In genomic region chr3:153658051-153658777, GRCm38 (mm10) we compare ENCODE assay signal across 8 mouse cellular contexts.
DNase-seq lines count a peak whose midpoint lies in the region; ATAC-seq and TF ChIP-seq lines count a peak whose summit lies in the region.

No protein-coding gene starts in this region.

- no peak for DNase-seq in midbrain, embryonic 11.5 days (ENCODE audit: low spot score, missing footprints)
- peak; percentile 67 for DNase-seq in brain, embryonic 14.5 days (ENCODE audit: low read depth)
- DNase-seq in kidney, adult 8-10 months: peak; percentile 48 to 70
- DNase-seq in right cerebral cortex, postnatal 25 days: peak; percentile 48
- DNase-seq in MN1 (ENCODE audit: low spot score): no peak

- no peak overlapping the region for H3K4me3 ChIP-seq in midbrain, embryonic 11.5 days (ENCODE audit: low read depth, low read length)
- H3K4me3 ChIP-seq in midbrain, embryonic 13.5 days (replicated peaks): no peak overlapping the region
- no peak overlapping the region for H3K4me3 ChIP-seq in liver, embryonic 16.5 days (ENCODE audit: low read depth, low read length)

- H3K36me3 ChIP-seq in midbrain, embryonic 11.5 days (ENCODE audit: control insufficient read depth, insufficient read depth, low read length): no peaks in the 10 kb centered on the region
- H3K36me3 ChIP-seq in midbrain, embryonic 13.5 days: no peaks in the 10 kb centered on the region
- H3K36me3 ChIP-seq in liver, embryonic 16.5 days (ENCODE audit: control insufficient read depth, insufficient read depth): no peaks in the 10 kb centered on the region

- H3K9me3 ChIP-seq in midbrain, embryonic 11.5 days (ENCODE audit: control insufficient read depth, low read length): no peaks in the 10 kb centered on the region
- no peaks in the 10 kb centered on the region for H3K9me3 ChIP-seq in midbrain, embryonic 13.5 days
- H3K9me3 ChIP-seq in liver, embryonic 16.5 days (replicated peaks; ENCODE audit: control insufficient read depth, low read length): no peaks in the 10 kb centered on the region

- 79% methylated on average over 22 of the region's 22 CpGs for WGBS in midbrain, embryonic 11.5 days
- WGBS in midbrain, embryonic 13.5 days: 72% methylated on average over 22 of the region's 22 CpGs
- WGBS in liver, embryonic 16.5 days (ENCODE audit: insufficient replicate concordance): 64% methylated on average over 22 of the region's 22 CpGs

- H3K27ac ChIP-seq in midbrain, embryonic 11.5 days (ENCODE audit: low read depth, low read length): no peak overlapping the region
- no peak overlapping the region for H3K27ac ChIP-seq in midbrain, embryonic 13.5 days
- no peak overlapping the region for H3K27ac ChIP-seq in liver, embryonic 16.5 days (ENCODE audit: low read length)

- ATAC-seq in midbrain, embryonic 11.5 days (ENCODE audit: low FRiP score): peak; percentile 54; the same call in 1 of the 2 replicates
- ATAC-seq in midbrain, embryonic 13.5 days: no peak; the same call in 1 of the 2 replicates
- peak; percentile 80 for ATAC-seq in erythroblast, adult 5-6 weeks (replicated peaks; ENCODE audit: low FRiP score, poor library complexity, severe bottlenecking)
- peak; percentile 63 for ATAC-seq in liver, embryonic 16.5 days (ENCODE audit: low read depth)

- H3K27me3 ChIP-seq in midbrain, embryonic 11.5 days (ENCODE audit: control insufficient read depth, insufficient read depth, low read length): no peaks in the 10 kb centered on the region
- H3K27me3 ChIP-seq in midbrain, embryonic 13.5 days: 0 out of 2 replicates have a peak, but pooled peaks cover 7% of the 10 kb centered on the region
- no peaks in the 10 kb centered on the region for H3K27me3 ChIP-seq in liver, embryonic 16.5 days (ENCODE audit: control insufficient read depth, insufficient read depth, low read depth, low read length)

- H3K4me2 ChIP-seq in midbrain, embryonic 11.5 days: no peak overlapping the region
- no peak overlapping the region for H3K4me2 ChIP-seq in midbrain, embryonic 13.5 days (replicated peaks)
- no peak overlapping the region for H3K4me2 ChIP-seq in liver, embryonic 16.5 days (ENCODE audit: low read depth, low read length)

- H3K4me1 ChIP-seq in midbrain, embryonic 11.5 days (ENCODE audit: control insufficient read depth, insufficient read depth, low read length): peaks cover 7% of the 10 kb centered on the region
- H3K4me1 ChIP-seq in midbrain, embryonic 13.5 days (replicated peaks): peaks cover 33% of the 10 kb centered on the region
- no peaks in the 10 kb centered on the region for H3K4me1 ChIP-seq in liver, embryonic 16.5 days (ENCODE audit: control insufficient read depth, low read depth, low read length)

- H3K9ac ChIP-seq in midbrain, embryonic 11.5 days (ENCODE audit: low read length): no peak overlapping the region
- H3K9ac ChIP-seq in midbrain, embryonic 13.5 days (replicated peaks): no peak overlapping the region
- H3K9ac ChIP-seq in liver, embryonic 16.5 days (ENCODE audit: low read depth, low read length): no peak overlapping the region

- TF ChIP-seq CTCF in brain, embryonic 14.5 days (IDR thresholded peaks at IDR 0.05; ENCODE audit: borderline replicate concordance, extremely low read depth, insufficient read depth, insufficient read length): peak; percentile 81

- no peak for TF ChIP-seq POLR2A in brain, embryonic 14.5 days (IDR thresholded peaks at IDR 0.05; ENCODE audit: borderline replicate concordance, extremely low read depth, insufficient read depth, insufficient read length, poor library complexity, severe bottlenecking)

Comparison
In these comparisons a context has a peak if more than half of its experiments do, and no peak if none do; other contexts are left out.
1. DNase-seq: peak in brain, embryonic 14.5 days (single experiment), kidney, adult 8-10 months (2 of 2) and right cerebral cortex, postnatal 25 days (single experiment); none in midbrain, embryonic 11.5 days (single experiment) and MN1 (single experiment).